ENCODE assay signal across 8 mouse cellular contexts in genomic region chr5:125252664-125253063, GRCm38 (mm10).
A peak's percentile ranks its signal among the peaks of the same experiment; 100 is the strongest.
DNase-seq lines count a peak whose midpoint lies in the region; ATAC-seq and TF ChIP-seq lines count a peak whose summit lies in the region.

No protein-coding gene starts in this region.

- peaks cover 23% of the 10 kb centered on the region for H3K4me1 ChIP-seq in hindbrain, embryonic 10.5 days (replicated peaks)
- no peaks in the 10 kb centered on the region for H3K4me1 ChIP-seq in hindbrain, embryonic 16.5 days (ENCODE audit: control insufficient read depth, insufficient read depth, low read depth, low read length)

- 86% methylated on average over 8 of the region's 8 CpGs for WGBS in hindbrain, embryonic 10.5 days
- 76% methylated on average over 8 of the region's 8 CpGs for WGBS in hindbrain, embryonic 16.5 days

- intact Hi-C loops in heart, postnatal 25 days (cut with DNase I), result no loop called here

- 0 out of 2 replicates have a peak, but pooled peaks cover 6% of the 10 kb centered on the region for H3K9me3 ChIP-seq in hindbrain, embryonic 10.5 days
- H3K9me3 ChIP-seq in hindbrain, embryonic 16.5 days (ENCODE audit: control insufficient read depth, low read length), result peaks cover 3% of the 10 kb centered on the region; the same call in 1 of the 2 replicates

- H3K9ac ChIP-seq in hindbrain, embryonic 16.5 days (ENCODE audit: low read depth, low read length), result no peak overlapping the region

- H3K36me3 ChIP-seq in hindbrain, embryonic 10.5 days, result no peaks in the 10 kb centered on the region
- H3K36me3 ChIP-seq in hindbrain, embryonic 16.5 days (ENCODE audit: control insufficient read depth, insufficient read depth, low read length), result no peaks in the 10 kb centered on the region
- no peaks in the 10 kb centered on the region for H3K36me3 ChIP-seq in myocyte (ENCODE audit: control insufficient read depth, insufficient read depth)

- peak overlapping the region; percentile 20; the same call in 1 of the 2 replicates for H3K27ac ChIP-seq in hindbrain, embryonic 10.5 days
- H3K27ac ChIP-seq in hindbrain, embryonic 16.5 days (ENCODE audit: low read depth, low read length), result no peak overlapping the region

- no peak overlapping the region for H3K4me2 ChIP-seq in hindbrain, embryonic 16.5 days (ENCODE audit: low read length)
- peak overlapping the region; percentile 71 for H3K4me2 ChIP-seq in myocyte (ENCODE audit: low read depth)

- no peaks in the 10 kb centered on the region for H3K79me2 ChIP-seq in myocyte (ENCODE audit: control insufficient read depth, insufficient read depth)

- no peak for ATAC-seq in hindbrain, embryonic 16.5 days
- ATAC-seq in monocyte, adult 5-6 weeks (replicated peaks; ENCODE audit: insufficient number of reproducible peaks, low FRiP score, low TSS enrichment, poor library complexity, severe bottlenecking), result no peak

- DNase-seq in hindbrain, embryonic 10.5 days (ENCODE audit: low spot score), result no peak
- peak; percentile 94 for DNase-seq in adrenal gland, postnatal 14 days
- peak; percentile 73 for DNase-seq in heart, postnatal 25 days (ENCODE audit: low spot score)
- no peak for DNase-seq in frontal cortex, adult 2 months (ENCODE audit: extremely low spot score in 1 of 2, low spot score in 1 of 2)
- no peak for DNase-seq in left cerebral cortex, adult 11 months (ENCODE audit: low spot score)

- H3ac ChIP-seq in myocyte (ENCODE audit: control insufficient read depth, insufficient read length), result no peak overlapping the region

- H3K4me3 ChIP-seq in hindbrain, embryonic 10.5 days, result no peak overlapping the region
- H3K4me3 ChIP-seq in hindbrain, embryonic 16.5 days (ENCODE audit: low read length), result no peak overlapping the region
- peak overlapping the region; percentile 9 for H3K4me3 ChIP-seq in myocyte

- no peak for TF ChIP-seq POLR2A in myocyte (IDR thresholded peaks at IDR 0.05; ENCODE audit: insufficient read length, low read depth)

- H3K27me3 ChIP-seq in hindbrain, embryonic 10.5 days (ENCODE audit: insufficient read depth, poor library complexity, severe bottlenecking), result no peaks in the 10 kb centered on the region
- H3K27me3 ChIP-seq in hindbrain, embryonic 16.5 days (replicated peaks; ENCODE audit: control insufficient read depth, insufficient read depth, low read length), result no peaks in the 10 kb centered on the region
- H3K27me3 ChIP-seq in myocyte (ENCODE audit: control insufficient read depth, insufficient read depth, insufficient read length), result no peaks in the 10 kb centered on the region

TF ChIP-seq in myocyte, 11 proteins besides CTCF, POLR2A, EP300 and RAD21:
- peak; percentile 14 for TF ChIP-seq TCF12 (IDR thresholded peaks at IDR 0.05; ENCODE audit: insufficient read depth, poor library complexity, severe bottlenecking)
- no peak for TF ChIP-seq MYOD1 (IDR thresholded peaks at IDR 0.05; ENCODE audit: control insufficient read depth in 1 of 3, insufficient read length in 2 of 3, low read depth in 2 of 3)

Comparison
In these comparisons a context has a peak if more than half of its experiments do, and no peak if none do; other contexts are left out.
1. DNase-seq: peak in adrenal gland, postnatal 14 days (single experiment) and heart, postnatal 25 days (single experiment); none in hindbrain, embryonic 10.5 days (single experiment), frontal cortex, adult 2 months (0 of 2) and left cerebral cortex, adult 11 months (single experiment).